Mouse (Mus musculus): ENCODE data around the gene Selenow.
"Not testable (repeated sequence)": the region's sequence is repeated elsewhere in the genome, so short reads cannot be mapped to it uniquely, and the experiment has no call there.

Gene Selenow

DNA sequence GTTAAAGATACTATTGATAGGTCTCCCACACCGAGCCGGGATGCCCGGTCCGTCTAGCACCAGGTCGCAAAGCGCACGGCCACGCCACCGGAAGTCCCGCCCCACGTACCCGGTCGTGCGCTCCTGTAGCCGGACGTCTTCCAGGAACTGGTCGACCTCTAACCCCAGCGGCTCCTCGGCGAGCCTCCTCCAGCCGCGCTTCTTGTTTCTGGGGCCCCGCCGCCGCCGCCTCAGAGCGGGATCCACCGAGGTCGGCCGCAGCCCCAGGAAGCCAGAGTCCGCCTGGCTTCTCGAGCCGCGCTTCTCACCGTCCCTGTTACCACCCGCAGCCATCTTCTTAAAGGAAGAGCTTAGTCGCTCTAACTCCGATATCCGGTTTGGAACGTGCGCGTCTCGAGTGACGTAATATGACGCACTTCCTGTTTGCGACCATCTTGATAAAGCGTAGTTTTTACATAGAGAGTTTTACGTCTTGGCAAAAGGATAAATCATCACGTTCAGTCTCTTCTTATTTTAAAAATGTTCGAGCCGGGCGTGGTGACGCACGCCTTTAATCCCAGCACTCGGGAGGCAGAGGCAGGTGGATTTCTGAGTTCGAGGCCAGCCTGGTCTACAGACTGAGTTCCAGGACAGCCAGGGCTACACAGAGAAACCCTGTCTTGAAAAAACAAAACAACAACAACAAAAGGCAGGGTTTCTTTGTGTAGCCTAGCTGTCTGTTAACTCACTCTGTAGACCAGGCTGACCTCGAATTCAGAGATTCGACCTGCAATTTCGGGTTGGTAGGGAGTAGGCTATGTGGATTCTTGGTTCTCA is 23.7 kb upstream of the Selenow start, which contains the start of gene Nop53:
Nop53 (minus strand) TSS at position 354 of the 816 bp plus-strand sequence.
- peak; percentile 100 for DNase-seq (ENCODE audit: low spot score)

DNA sequence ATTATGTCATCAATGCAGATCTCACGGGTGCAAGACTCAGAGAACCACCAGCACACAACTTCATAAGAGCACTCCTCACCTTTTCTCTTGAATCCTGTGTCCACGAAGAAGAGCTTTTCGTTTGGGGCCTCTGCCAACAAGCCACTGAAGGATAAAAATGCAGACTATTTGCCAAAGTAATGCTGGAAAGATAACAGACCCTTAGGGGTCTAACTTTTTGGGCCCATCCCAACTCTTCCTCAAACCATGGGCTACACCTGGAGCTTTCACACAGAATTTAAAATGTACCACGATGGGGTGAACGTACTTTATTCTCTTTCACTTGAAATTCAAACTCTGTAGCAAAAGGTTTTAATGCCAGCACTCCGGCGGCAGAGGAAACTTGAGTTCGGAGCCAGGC is 23.0 kb upstream of the Selenow start:
- no peak for DNase-seq (ENCODE audit: low spot score)

- DNase-seq (ENCODE audit: low spot score), result no peak
Measured at GRCm38 (mm10) chr7:15944311-15944710, 22.1 kb upstream of the Selenow start.

- DNase-seq (ENCODE audit: low spot score), result no peak
Measured at GRCm38 (mm10) chr7:15938621-15939020, 16.4 kb upstream of the Selenow start.

DNA sequence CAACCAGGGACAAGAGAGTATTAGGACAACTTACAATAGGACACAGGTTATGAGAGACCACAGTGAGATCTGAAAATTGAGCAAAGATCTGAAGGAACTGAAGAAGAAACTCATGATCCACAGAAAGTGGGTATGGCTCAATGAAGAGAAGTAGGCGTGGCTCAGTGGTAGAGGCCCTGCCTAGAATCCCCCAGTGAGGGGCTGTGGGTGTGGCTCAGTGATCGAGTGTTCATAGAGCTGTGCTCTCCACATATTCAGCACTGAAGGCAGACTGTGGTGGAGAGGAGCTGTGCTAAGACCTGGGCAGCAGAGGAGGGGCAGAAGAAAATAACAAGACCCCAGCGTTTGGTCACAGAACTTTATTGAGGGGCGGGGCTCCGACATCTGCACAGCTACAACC is 15.3 kb upstream of the Selenow start:
- no peak for DNase-seq (ENCODE audit: low spot score)

DNA sequence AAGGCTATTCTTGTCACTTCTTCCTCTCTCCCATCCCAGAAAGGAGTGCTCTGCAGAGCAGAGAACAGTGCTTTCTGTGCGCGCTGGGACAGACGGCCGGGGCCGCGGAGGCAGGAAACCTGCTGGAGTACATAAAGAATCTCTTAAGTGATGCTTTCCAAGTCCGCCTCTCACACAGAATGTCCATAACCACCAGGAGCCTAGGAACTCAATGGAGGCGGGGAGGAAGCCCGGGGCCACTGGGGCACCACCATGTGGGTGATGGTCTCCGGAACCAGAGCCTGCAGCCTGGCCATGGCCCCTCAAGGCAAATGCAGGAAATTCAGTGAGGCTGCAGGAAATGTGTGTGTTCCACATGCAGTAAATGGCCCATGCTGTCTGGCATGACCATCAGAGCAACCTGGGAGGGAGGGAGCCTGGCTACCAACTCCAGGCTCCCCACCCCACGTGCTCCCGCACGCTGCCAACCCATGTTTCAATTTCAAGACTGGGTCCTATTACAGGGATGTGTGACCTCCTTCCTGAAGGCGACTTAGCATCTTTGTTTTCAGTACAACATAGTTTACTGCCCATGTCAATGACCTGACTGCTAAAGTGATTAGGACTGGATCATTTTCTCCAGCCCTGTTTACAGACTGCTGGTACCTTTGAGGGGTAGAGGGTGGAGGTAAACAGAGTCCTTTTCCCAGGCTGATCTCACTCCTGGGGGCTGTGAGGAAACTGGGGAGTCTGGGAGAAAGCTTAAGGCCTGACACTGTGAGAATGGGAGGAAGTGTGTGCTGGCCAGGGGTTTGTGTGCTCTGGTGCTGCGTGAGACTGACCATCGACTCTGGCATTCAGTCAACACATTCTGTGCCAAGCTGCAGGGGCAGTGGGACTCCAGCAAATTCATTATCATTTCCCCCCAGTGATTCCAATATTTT is 11.5 kb upstream of the Selenow start:
- no peak for DNase-seq (ENCODE audit: low spot score)

- no peak for DNase-seq (ENCODE audit: low spot score)
Measured at GRCm38 (mm10) chr7:15931635-15932034, 9.4 kb upstream of the Selenow start.

DNA sequence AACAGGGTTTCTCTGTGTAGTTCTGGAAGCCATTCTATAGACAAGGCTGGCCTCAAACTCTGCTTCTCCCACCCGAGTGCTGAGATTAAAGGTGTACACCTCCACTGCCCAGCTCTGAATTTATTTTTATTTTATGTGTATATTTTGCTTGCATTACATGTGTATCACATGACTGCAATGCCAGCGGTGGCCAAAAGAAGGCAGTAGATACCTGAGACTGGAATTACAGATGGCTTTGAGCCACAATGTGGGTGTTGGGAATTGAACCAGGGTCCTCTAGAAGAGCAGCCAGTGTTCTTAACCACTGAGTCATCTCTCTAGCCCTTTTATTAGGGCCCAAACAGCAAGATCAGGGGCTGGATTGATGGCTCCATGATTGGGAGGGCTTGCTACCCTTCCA is 8.3 kb upstream of the Selenow start:
- DNase-seq (ENCODE audit: low spot score), result no peak

- peak; percentile 74 for DNase-seq (ENCODE audit: low spot score)
Measured at GRCm38 (mm10) chr7:15929910-15930309, 7.7 kb upstream of the Selenow start.

GRCm38 (mm10) chr7:15921796-15922195 is 406 bp downstream of the Selenow start:
- DNase-seq (ENCODE audit: low spot score), result peak; percentile 82

- DNase-seq (ENCODE audit: low spot score), result no peak
Measured at GRCm38 (mm10) chr7:15920645-15921190, 1.5 kb downstream of the Selenow start.

DNA sequence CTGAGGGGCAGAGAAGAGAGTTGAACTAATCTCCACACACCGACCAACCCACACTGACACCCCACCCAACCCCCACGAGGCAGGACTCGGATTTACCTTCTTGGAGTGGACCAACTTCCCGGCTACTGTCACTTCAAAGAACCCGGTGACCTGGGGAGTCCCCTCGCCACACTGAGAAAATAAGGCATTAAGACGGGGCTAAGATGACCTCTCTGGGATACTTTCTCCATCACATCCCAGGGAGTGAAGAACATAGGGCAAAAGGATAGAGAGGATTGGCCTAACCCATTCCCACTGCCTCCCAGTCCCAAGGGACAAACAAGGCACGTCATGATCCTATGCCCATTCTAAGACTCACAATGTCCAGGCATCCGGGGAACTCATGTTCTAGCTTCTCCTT is 2.3 kb downstream of the Selenow start:
- no peak for DNase-seq (ENCODE audit: low spot score)

DNA sequence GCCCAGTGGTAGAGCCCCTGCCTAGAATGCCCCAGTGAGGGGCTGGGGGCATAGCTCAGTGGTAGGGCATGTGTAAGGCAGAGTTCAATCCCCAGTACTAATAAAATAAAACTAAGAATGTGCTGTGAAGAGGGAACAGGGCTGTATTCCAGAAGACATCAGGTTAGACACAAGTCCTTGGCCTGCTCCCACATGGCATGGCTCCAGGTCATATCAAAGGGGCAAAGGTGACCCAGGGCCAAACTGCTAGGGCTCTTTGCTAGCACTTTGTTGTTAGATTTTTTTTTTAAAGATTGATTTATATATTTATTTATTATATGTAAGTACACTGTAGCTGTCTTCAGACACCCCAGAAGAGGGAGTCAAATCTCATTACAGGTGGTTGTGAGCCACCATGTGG is 3.8 kb downstream of the Selenow start:
- no peak for DNase-seq (ENCODE audit: low spot score)

DNA sequence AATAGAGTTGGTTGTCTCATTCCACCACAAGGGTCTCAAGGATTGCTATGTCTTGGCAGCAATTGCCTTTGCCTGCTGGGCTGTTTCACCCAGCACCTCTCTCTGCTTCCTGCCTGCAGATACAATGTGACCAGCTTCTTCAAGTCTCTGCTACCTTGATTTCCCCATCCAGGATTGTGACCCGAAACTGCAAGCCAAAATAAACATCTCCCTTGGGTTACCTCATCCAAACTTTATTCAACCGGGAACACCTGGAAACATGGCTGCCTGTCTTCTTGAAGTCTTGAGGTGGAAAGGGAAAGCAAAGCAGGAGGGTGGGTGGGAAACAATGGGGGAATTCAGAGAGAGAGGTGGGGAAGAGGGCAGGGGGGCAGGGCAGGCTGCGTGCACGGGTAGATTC is 5.2 kb downstream of the Selenow start:
- no peak for DNase-seq (ENCODE audit: low spot score)

DNA sequence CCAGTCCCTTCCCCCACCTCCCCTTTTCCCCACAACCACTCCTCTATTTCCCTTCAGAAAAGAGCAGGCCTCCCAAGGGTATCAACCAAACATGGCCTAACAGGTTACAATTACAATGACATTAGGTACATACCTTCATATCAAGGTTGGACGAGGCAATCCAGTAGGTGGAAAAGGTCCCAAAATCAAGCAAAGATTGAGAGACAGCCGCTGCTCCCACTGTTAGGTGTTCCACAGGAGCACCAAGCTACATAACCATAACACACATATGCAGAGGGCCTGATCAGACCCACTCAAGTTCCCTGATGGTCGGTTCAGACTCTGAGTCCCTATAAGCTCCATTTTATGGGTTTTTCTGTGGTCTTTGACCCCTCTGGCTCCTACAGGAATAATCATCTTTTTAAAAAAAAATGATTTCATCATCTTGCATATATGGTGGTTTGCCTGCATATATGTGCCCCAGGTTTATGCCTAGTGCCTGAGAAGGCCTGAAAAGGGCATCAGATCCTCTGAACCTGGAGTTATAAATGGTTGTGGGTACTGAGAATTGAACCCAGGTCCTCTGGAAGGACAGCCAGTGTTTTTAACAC is 6.0 kb downstream of the Selenow start:
- DNase-seq (ENCODE audit: low spot score), result no peak

- not testable (repeated sequence) for DNase-seq (ENCODE audit: low spot score)
Measured at GRCm38 (mm10) chr7:15915695-15916094, 6.5 kb downstream of the Selenow start.

- DNase-seq (ENCODE audit: low spot score), result no peak
Measured at GRCm38 (mm10) chr7:15914751-15915150, 7.5 kb downstream of the Selenow start.

- DNase-seq (ENCODE audit: low spot score), result peak; percentile 53
Measured at GRCm38 (mm10) chr7:15914252-15914651, 8.0 kb downstream of the Selenow start.

DNA sequence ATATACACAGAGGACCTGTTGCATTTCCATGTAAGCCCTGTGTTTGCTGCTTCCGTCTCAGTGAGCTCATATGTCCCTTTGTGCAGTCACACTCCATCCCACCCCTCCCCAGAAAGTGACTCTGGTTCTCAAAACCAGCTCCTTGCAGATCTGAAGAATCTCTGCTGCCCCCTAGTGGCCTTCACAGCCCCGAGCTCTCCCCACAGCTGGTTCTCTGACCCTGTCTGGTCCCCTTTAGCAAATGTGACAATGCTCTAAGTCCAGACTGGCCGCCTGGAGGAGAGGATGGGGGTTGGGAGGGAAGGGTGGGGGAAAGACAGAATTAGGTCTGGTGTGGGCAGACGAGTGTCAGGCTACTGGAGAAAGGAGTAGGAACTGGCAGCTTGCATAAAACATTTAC is 10.0 kb downstream of the Selenow start:
- DNase-seq (ENCODE audit: low spot score), result peak; percentile 86

- no peak for DNase-seq (ENCODE audit: low spot score)
Measured at GRCm38 (mm10) chr7:15910521-15910920, 11.7 kb downstream of the Selenow start.

- DNase-seq (ENCODE audit: low spot score), result no peak
Measured at GRCm38 (mm10) chr7:15907971-15908590, 14.1 kb downstream of the Selenow start.

DNA sequence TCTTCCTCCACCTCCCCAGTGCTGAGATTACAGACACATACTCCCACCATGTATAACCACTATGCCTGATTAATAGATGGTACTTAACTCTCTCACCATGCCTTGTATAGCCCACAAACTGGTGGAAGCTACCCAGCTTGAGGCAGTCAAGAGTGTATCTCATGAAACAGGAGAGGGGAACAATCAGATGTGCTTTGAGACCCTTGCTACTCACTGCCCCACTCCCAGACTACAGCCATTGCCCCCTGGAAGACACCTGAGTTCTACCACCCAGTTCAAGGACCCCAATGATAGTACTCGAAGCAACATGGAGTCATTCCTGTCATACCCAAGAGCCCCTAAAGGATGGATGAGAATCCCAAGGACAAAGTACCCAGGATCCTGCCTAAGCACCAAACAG is 15.6 kb downstream of the Selenow start:
- no peak for DNase-seq (ENCODE audit: low spot score)

All from embryo, embryonic 10 days (tissue).